Mouse (Mus musculus) embryo, embryonic 10 days (tissue): ENCODE measurements around the gene Pmf1.
A peak's percentile ranks its signal among the peaks of the same experiment; 100 is the strongest.

Source experiments
- DNase-seq: peaks from one replicate; pipeline ENCODE4 v3.0.0-alpha.2; 2015; ENCODE audit warnings: low spot score

The Pmf1 gene

GRCm38 (mm10) chr3:88409741-88410644, at the start of gene Pmf1:
Gene Pmf1, minus strand, starts transcription at chr3:88410331.
- DNase-seq, result peak; percentile 96

- peak; percentile 42 for DNase-seq
Measured at GRCm38 (mm10) chr3:88458778-88459219, 48.7 kb upstream of the Pmf1 start.

- no peak for DNase-seq
Measured at GRCm38 (mm10) chr3:88456746-88457532, 46.8 kb upstream of the Pmf1 start.

- no peak for DNase-seq
Measured at GRCm38 (mm10) chr3:88456313-88456712, 46.2 kb upstream of the Pmf1 start.

DNA sequence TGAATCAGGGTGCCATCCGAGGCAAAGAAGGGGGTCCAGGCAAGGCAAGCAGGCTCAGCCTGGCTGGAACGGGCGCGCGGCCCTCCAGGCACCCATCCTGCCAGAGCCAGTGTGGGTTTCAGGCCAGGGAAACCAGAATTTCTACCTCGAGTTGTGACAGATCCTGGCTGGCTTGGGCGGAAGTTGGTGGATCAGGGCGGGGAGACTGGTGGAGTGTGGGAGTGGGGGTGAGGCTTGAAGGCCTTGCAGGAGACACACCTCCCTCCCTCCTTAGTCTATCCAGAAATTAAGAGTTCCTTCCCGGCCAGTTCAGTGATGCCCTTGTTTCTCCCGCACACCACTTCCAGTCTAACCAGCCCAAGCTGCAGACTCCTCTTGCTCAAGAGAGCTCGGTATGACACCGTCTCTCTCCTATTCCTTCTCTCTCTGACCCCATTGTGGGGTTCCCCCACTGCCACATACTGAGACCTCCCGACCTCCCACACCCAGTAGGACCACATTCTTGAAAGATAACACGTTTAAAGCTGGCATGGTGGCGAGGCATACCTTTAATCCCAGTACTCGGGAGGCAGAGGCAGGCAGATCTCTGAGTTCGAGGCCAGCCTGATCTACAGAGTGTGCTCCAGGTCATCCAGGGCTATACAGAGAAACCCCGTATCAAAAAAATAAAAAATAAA, 45.6 kb upstream of the Pmf1 start:
- DNase-seq, result no peak

- no peak for DNase-seq
Measured at GRCm38 (mm10) chr3:88454762-88455587, 44.8 kb upstream of the Pmf1 start.

- DNase-seq, result no peak
Measured at GRCm38 (mm10) chr3:88453986-88454385, 43.9 kb upstream of the Pmf1 start.

DNA sequence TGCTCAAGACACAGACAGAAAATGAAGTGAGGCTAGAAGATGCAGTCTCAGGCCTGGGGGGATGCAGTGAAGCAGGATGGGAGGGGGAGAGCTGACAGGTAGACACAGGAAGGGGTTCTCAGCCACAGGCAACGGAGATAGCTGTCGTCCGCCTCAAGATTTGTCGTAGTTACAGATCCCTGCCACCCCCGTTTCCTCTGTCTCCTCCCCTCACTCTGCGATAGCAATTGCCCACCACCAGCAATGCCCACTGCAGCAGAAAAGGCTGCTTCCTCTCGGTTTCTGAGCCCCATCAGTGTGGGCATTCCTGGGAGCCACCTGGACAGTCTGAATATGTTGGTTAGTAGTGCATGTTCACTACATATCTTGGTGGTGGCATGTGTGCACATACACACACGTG, 43.2 kb upstream of the Pmf1 start:
- DNase-seq, result no peak

DNA sequence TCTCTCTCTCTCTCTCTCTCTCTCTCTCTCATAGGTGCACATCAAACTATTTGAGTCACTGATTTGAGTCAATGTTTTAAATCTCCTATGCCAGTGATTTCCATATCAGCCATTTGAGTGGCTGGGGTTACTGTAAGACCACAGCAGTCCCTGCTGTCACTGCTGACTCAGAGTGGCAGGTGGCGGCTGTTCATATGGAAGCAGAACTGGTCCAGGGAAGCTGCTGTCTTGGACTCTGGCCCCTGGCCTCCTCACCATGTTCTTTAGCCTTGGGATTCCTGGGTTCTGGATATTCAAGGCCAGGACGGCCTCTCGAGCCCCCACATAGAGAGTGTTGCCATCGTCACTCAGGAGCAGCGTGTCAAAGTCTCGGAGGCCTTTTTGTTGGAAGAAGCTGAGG, 42.6 kb upstream of the Pmf1 start:
- no peak for DNase-seq

DNA sequence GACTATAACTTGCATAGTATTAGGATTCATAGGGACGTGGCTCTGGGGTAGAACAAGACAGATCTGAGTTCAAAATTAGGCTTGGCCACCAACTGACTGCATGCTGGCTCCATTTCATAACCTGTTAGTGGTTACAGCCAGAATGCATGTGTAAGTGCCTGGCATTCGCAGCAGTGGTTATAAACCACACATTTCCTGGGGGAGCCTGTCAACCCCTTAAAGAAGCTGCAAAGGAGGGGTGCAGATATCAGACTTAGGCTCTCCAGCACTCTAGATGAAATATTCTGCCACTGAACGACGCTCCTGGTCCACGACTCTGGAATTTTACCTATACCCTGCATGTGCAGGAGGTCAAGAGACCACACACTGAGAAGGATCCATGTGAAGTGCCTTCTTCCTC, 42.1 kb upstream of the Pmf1 start:
- DNase-seq, result no peak

DNA sequence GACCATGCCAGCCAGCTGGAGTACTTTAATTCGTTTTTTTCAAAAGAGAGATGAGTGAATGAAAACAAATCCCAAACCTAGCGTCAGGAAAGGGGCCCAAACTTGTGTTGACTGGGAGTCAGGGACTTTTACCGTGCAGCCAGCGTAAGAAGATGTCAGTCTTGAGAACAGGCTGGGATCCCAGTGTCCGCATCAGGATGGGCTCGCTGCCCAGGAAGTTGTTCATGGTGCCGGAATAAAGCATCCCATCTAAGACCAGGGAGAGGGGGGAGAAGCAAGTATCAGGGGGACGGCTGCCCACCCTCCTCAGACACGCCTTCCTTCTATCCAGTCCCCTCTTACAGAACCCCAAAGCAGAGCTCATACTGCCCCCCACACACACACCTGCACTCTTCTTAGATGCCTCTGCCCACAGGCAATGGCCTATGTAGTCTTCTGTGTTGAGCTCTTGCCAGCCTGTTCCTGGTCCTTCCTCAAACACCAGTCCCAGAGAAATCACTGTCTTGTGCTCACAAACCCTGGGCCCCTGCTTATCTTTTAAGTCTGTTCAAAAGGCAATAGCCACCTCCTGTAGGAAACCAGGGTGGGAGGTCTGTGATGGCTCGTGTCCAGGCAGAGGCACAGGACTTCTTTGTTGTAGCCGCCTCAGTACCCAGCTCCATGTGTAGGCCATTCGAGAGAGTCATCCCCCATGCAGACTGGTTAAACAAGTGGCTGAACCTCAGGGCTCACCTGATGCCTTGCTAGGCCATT, 40.4 kb upstream of the Pmf1 start:
- no peak for DNase-seq

- DNase-seq, result peak; percentile 83
Measured at GRCm38 (mm10) chr3:88449395-88450023, 39.4 kb upstream of the Pmf1 start.

- no peak for DNase-seq
Measured at GRCm38 (mm10) chr3:88448443-88448842, 38.3 kb upstream of the Pmf1 start.

DNA sequence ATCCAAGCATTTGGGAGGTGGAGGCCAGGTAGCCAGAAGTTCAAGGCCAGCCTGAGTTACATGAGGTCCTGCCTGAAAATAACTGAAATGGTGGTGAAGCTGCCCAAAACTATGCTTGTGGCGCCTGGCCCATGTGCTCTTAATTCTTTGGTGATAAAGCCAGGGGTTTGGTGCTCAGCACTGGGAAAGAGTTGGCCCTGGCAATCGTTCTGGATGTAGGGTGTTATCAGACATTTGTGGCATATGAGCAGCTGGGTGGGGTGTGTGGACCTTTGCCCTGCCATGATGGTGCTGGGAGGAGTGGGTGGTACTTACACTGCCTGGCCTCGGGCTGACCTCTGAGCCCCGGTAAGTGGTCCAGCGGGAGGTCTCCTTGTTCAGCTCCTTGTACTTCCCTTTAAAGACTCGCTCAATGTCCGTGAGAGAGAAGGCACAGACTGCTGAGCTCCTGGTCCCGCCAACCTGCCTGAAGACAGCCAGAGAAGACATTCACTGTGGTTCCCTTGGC, 37.6 kb upstream of the Pmf1 start:
- no peak for DNase-seq

GRCm38 (mm10) chr3:88446471-88447123, 36.5 kb upstream of the Pmf1 start:
- no peak for DNase-seq

DNA sequence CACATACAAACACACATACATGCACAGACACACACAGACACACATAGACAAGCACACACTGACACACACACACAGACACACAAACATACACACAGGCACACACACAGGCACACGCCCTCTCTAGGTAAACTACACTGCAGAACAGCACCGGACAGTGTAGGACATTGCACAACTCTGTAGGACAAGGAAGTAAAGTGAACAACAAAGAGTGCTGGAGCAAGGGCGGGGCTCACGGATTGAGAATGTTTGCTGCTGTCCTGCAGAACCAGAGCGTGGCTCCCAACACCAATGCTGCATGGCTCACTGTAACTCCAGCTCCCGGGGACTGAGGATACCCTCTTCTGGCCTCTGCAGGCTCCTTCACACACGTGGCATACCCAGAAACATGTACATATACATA, 32.8 kb upstream of the Pmf1 start:
- no peak for DNase-seq

GRCm38 (mm10) chr3:88442488-88442887, 32.4 kb upstream of the Pmf1 start:
- no peak for DNase-seq

DNA sequence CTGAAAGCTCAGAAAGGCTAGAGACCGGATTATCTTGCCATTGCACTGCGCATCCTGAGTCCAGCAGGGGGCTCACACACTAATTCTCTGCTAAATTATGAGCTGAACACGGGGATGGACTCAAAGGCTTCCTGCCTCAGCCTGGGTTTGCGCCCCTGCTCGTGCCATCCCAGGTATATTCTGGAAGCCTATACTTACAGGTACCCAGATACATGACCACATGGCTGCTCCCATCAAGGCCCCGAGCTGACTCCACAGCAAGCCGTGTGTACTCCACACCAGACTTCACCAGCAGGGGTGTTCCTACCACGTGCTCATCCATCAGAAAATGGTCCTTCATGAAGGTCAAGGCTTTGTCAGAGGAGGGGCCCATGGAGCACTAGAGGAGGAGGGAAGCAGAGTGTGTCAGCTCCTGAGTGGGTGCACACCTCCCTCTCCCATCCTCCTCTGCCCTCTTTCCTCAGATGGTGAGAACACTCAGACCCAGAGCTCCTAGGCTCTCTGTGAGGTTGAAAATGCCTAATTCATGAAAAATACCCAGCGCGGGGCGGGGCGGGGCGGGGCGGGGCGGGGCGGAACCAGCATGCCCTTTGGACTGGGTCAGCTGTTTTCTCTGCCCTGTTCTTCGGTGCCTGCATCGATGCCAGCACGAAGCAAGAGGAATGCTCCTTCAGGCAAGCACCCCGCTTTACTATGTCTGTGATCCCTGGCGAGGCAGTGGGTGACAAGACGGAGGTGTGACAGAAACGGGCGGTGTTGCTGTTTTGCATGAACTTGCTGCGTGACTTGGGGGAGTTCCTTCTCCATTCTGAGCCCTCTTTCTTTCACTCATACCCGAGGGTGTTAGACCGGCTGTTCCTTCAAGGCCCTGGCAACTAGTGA, 30.6 kb upstream of the Pmf1 start:
- peak; percentile 81 for DNase-seq

DNA sequence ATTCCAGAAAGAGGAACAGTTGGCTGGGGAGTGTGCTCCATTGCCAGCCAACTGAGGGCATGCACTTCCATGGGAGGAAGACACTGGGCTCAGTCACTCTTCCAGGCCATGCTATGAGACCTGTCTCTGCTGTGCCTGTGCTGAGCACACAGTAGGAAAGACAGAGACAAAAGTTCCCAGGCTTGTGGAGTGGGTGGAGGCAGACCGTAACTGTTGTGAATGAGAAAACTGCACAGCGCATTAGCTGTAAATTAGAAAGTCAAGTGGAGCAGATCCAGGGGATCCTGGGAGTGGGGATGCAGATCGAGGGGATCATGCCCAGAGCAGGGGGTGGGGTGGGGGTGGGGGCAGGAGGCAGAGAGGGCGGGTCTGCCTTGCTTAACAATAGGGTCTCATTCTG, 29.5 kb upstream of the Pmf1 start:
- no peak for DNase-seq
